Mouse (Mus musculus): ENCODE results near the gene Il17d. TPM values are rescaled to one million over a fixed set of nuclear protein-coding genes. Genes with fewer than 3 reads are reported as not detected.

Il17d gene
- polyA plus RNA-seq, 1 experiment from 2014 or later, result 4.8 TPM

GRCm38 (mm10) chr14:57517001-57517400 lies 7.6 kb upstream of the Il17d start:
- no peak overlapping the region for H3K4me3 ChIP-seq (ENCODE audit: low read length)
- H3K27ac ChIP-seq (ENCODE audit: low read length), result no peak overlapping the region
- ATAC-seq (ENCODE audit: low read depth), result no peak
- no peaks in the 10 kb centered on the region for H3K27me3 ChIP-seq (ENCODE audit: control insufficient read depth, insufficient read depth, low read depth, low read length)
- H3K4me2 ChIP-seq (ENCODE audit: low read depth, low read length), result no peak overlapping the region
- no peaks in the 10 kb centered on the region for H3K36me3 ChIP-seq (ENCODE audit: control insufficient read depth, insufficient read depth, low read length)
- no peak overlapping the region for H3K9ac ChIP-seq (ENCODE audit: low read length)
- no peaks in the 10 kb centered on the region for H3K4me1 ChIP-seq (replicated peaks; ENCODE audit: control insufficient read depth, insufficient read depth, low read length)
- 79% methylated on average over 7 of the region's 7 CpGs for WGBS
- H3K9me3 ChIP-seq (ENCODE audit: control insufficient read depth, low read length), result no peaks in the 10 kb centered on the region

GRCm38 (mm10) chr14:57523762-57524161 lies 815 bp upstream of the Il17d start:
- Histone ChIP-seq H3K4me3 (ENCODE audit: low read length) (no peak overlapping the region), H3K9me3 (ENCODE audit: control insufficient read depth, low read length) (no peaks in the 10 kb centered on the region), H3K36me3 (ENCODE audit: control insufficient read depth, insufficient read depth, low read length) (no peaks in the 10 kb centered on the region), H3K27ac (ENCODE audit: low read length) (no peak overlapping the region), H3K4me2 (ENCODE audit: low read depth, low read length) (0 out of 2 replicates have a peak overlapping the region, but pooled peaks have one; percentile 91), H3K27me3 (ENCODE audit: control insufficient read depth, insufficient read depth, low read depth, low read length) (no peaks in the 10 kb centered on the region), H3K9ac (ENCODE audit: low read length) (no peak overlapping the region), H3K4me1 (replicated peaks; ENCODE audit: control insufficient read depth, insufficient read depth, low read length) (peaks cover 7% of the 10 kb centered on the region)
- ATAC-seq (ENCODE audit: low read depth), result no peak
- WGBS, result 87% methylated on average over 9 of the region's 9 CpGs

- H3K27ac ChIP-seq (ENCODE audit: low read length), result peak overlapping the region; percentile 82
- WGBS, result 1% methylated on average over 25 of the region's 60 CpGs
- peak; percentile 89 for ATAC-seq (ENCODE audit: low read depth)
- peak overlapping the region; percentile 91 for H3K4me2 ChIP-seq (ENCODE audit: low read depth, low read length)
- H3K27me3 ChIP-seq (ENCODE audit: control insufficient read depth, insufficient read depth, low read depth, low read length), result no peaks in the 10 kb centered on the region
- no peaks in the 10 kb centered on the region for H3K9me3 ChIP-seq (ENCODE audit: control insufficient read depth, low read length)
- H3K4me1 ChIP-seq (replicated peaks; ENCODE audit: control insufficient read depth, insufficient read depth, low read length), result peaks cover 7% of the 10 kb centered on the region
- peak overlapping the region; percentile 80 for H3K9ac ChIP-seq (ENCODE audit: low read length)
- H3K4me3 ChIP-seq (ENCODE audit: low read length), result peak overlapping the region; percentile 74
- no peaks in the 10 kb centered on the region for H3K36me3 ChIP-seq (ENCODE audit: control insufficient read depth, insufficient read depth, low read length)
These were observed 942 bp downstream of the Il17d start for GRCm38 (mm10) chr14:57525388-57526049.

GRCm38 (mm10) chr14:57526050-57526623 lies 1.6 kb downstream of the Il17d start:
- H3K9ac ChIP-seq (ENCODE audit: low read length), result no peak overlapping the region
- H3K36me3 ChIP-seq (ENCODE audit: control insufficient read depth, insufficient read depth, low read length), result no peaks in the 10 kb centered on the region
- peaks cover 7% of the 10 kb centered on the region for H3K4me1 ChIP-seq (replicated peaks; ENCODE audit: control insufficient read depth, insufficient read depth, low read length)
- peak overlapping the region; percentile 74 for H3K4me3 ChIP-seq (ENCODE audit: low read length)
- peak overlapping the region; percentile 91 for H3K4me2 ChIP-seq (ENCODE audit: low read depth, low read length)
- no peaks in the 10 kb centered on the region for H3K27me3 ChIP-seq (ENCODE audit: control insufficient read depth, insufficient read depth, low read depth, low read length)
- no peak overlapping the region for H3K27ac ChIP-seq (ENCODE audit: low read length)
- 53% methylated on average over 10 of the region's 10 CpGs for WGBS
- H3K9me3 ChIP-seq (ENCODE audit: control insufficient read depth, low read length), result no peaks in the 10 kb centered on the region
- ATAC-seq (ENCODE audit: low read depth), result peak; percentile 24; the same call in 1 of the 2 replicates

- Histone ChIP-seq H3K4me2 (ENCODE audit: low read depth, low read length) (no peak overlapping the region), H3K9me3 (ENCODE audit: control insufficient read depth, low read length) (no peaks in the 10 kb centered on the region), H3K27me3 (ENCODE audit: control insufficient read depth, insufficient read depth, low read depth, low read length) (no peaks in the 10 kb centered on the region), H3K4me3 (ENCODE audit: low read length) (no peak overlapping the region), H3K36me3 (ENCODE audit: control insufficient read depth, insufficient read depth, low read length) (no peaks in the 10 kb centered on the region), H3K4me1 (replicated peaks; ENCODE audit: control insufficient read depth, insufficient read depth, low read length) (peaks cover 7% of the 10 kb centered on the region), H3K9ac (ENCODE audit: low read length) (no peak overlapping the region), H3K27ac (ENCODE audit: low read length) (no peak overlapping the region)
- 38% methylated on average over 7 of the region's 7 CpGs for WGBS
- ATAC-seq (ENCODE audit: low read depth), result no peak
These were observed 2.5 kb downstream of the Il17d start for GRCm38 (mm10) chr14:57527122-57527521.

- H3K27me3 ChIP-seq (ENCODE audit: control insufficient read depth, insufficient read depth, low read depth, low read length), result no peaks in the 10 kb centered on the region
- 40% methylated on average over 2 of the region's 2 CpGs for WGBS
- H3K4me2 ChIP-seq (ENCODE audit: low read depth, low read length), result no peak overlapping the region
- H3K36me3 ChIP-seq (ENCODE audit: control insufficient read depth, insufficient read depth, low read length), result no peaks in the 10 kb centered on the region
- H3K4me3 ChIP-seq (ENCODE audit: low read length), result no peak overlapping the region
- H3K9me3 ChIP-seq (ENCODE audit: control insufficient read depth, low read length), result no peaks in the 10 kb centered on the region
- H3K4me1 ChIP-seq (replicated peaks; ENCODE audit: control insufficient read depth, insufficient read depth, low read length), result peaks cover 7% of the 10 kb centered on the region
- H3K9ac ChIP-seq (ENCODE audit: low read length), result no peak overlapping the region
- H3K27ac ChIP-seq (ENCODE audit: low read length), result no peak overlapping the region
- ATAC-seq (ENCODE audit: low read depth), result no peak
These were observed 3.0 kb downstream of the Il17d start for GRCm38 (mm10) chr14:57527598-57527997.

GRCm38 (mm10) chr14:57529086-57529785 lies 4.7 kb downstream of the Il17d start:
- no peak overlapping the region for H3K4me2 ChIP-seq (ENCODE audit: low read depth, low read length)
- WGBS, result 59% methylated on average over 10 of the region's 10 CpGs
- H3K36me3 ChIP-seq (ENCODE audit: control insufficient read depth, insufficient read depth, low read length), result no peaks in the 10 kb centered on the region
- H3K9me3 ChIP-seq (ENCODE audit: control insufficient read depth, low read length), result no peaks in the 10 kb centered on the region
- H3K4me3 ChIP-seq (ENCODE audit: low read length), result no peak overlapping the region
- no peak for ATAC-seq (ENCODE audit: low read depth)
- no peak overlapping the region for H3K27ac ChIP-seq (ENCODE audit: low read length)
- no peak overlapping the region for H3K9ac ChIP-seq (ENCODE audit: low read length)
- no peaks in the 10 kb centered on the region for H3K27me3 ChIP-seq (ENCODE audit: control insufficient read depth, insufficient read depth, low read depth, low read length)
- H3K4me1 ChIP-seq (replicated peaks; ENCODE audit: control insufficient read depth, insufficient read depth, low read length), result peaks cover 8% of the 10 kb centered on the region

GRCm38 (mm10) chr14:57529786-57530515 lies 5.4 kb downstream of the Il17d start:
- Histone ChIP-seq H3K27ac (ENCODE audit: low read length) (no peak overlapping the region), H3K9me3 (ENCODE audit: control insufficient read depth, low read length) (no peaks in the 10 kb centered on the region), H3K4me3 (ENCODE audit: low read length) (no peak overlapping the region), H3K4me1 (replicated peaks; ENCODE audit: control insufficient read depth, insufficient read depth, low read length) (peaks cover 13% of the 10 kb centered on the region), H3K9ac (ENCODE audit: low read length) (no peak overlapping the region), H3K27me3 (ENCODE audit: control insufficient read depth, insufficient read depth, low read depth, low read length) (no peaks in the 10 kb centered on the region), H3K36me3 (ENCODE audit: control insufficient read depth, insufficient read depth, low read length) (no peaks in the 10 kb centered on the region), H3K4me2 (ENCODE audit: low read depth, low read length) (no peak overlapping the region)
- ATAC-seq (ENCODE audit: low read depth), result no peak
- 55% methylated on average over 5 of the region's 5 CpGs for WGBS

- H3K9me3 ChIP-seq (ENCODE audit: control insufficient read depth, low read length), result no peaks in the 10 kb centered on the region
- 85% methylated on average over 3 of the region's 3 CpGs for whole genome bisulfite sequencing
- no peak for ATAC-seq (ENCODE audit: low read depth)
- no peak overlapping the region for H3K4me2 ChIP-seq (ENCODE audit: low read depth, low read length)
- no peaks in the 10 kb centered on the region for H3K36me3 ChIP-seq (ENCODE audit: control insufficient read depth, insufficient read depth, low read length)
- peaks cover 30% of the 10 kb centered on the region for H3K4me1 ChIP-seq (replicated peaks; ENCODE audit: control insufficient read depth, insufficient read depth, low read length)
- no peak overlapping the region for H3K27ac ChIP-seq (ENCODE audit: low read length)
- no peak overlapping the region for H3K9ac ChIP-seq (ENCODE audit: low read length)
- H3K27me3 ChIP-seq (ENCODE audit: control insufficient read depth, insufficient read depth, low read depth, low read length), result no peaks in the 10 kb centered on the region
- H3K4me3 ChIP-seq (ENCODE audit: low read length), result no peak overlapping the region
These were observed 8.0 kb downstream of the Il17d start for GRCm38 (mm10) chr14:57532577-57532976.
